Mouse (Mus musculus) spleen, adult 12 weeks (tissue): ENCODE measurements around the gene Trpc5.

ENCODE experiments used
- DNase-seq: peaks from one replicate; pipeline ENCODE4 v3.0.0; 2022; ENCODE audit warnings: low spot score

The Trpc5 gene

DNA sequence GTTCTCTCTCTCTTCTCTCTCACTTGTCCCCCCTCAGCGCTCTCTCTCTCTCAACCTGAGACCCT, at the start of gene Trpc5:
Gene Trpc5, minus strand, starts transcription at position 39 of the 65 bp plus-strand sequence.
- no peak for DNase-seq

DNA sequence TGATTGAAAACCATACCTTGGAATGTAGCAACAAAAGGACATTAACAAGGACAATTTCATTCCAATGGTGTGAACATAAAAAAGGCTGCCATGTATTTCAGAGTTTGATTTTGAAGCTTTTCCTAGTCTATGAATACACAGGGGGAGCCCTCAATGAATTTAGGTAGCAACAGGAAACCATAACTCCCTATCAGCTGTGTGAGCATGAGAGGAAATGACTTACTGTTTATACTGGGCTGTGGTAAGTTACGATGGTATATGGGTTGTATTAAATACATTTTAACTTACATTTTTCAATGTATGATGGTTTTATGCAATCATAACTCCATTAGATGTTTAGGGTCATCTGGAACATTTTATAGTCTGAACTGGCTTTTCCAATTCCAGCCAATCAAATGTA, 28.4 kb upstream of the Trpc5 start:
- DNase-seq, result no peak

DNA sequence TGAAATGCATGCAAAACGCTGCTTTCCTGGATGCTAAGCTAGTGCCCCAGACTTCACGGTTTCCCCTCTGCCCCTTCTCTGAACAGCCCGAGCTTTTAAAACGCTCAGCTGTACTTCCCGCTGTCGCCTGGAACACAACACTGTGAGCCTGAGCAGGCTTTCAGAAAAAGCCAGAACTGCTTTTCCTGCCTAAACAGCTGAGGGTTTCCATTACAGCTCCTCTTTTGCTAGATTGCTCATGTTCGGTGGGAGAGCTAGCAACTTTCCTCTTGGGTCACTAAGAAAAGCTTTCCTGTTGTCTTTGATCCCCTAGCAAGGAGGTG, 1.8 kb upstream of the Trpc5 start:
- no peak for DNase-seq

DNA sequence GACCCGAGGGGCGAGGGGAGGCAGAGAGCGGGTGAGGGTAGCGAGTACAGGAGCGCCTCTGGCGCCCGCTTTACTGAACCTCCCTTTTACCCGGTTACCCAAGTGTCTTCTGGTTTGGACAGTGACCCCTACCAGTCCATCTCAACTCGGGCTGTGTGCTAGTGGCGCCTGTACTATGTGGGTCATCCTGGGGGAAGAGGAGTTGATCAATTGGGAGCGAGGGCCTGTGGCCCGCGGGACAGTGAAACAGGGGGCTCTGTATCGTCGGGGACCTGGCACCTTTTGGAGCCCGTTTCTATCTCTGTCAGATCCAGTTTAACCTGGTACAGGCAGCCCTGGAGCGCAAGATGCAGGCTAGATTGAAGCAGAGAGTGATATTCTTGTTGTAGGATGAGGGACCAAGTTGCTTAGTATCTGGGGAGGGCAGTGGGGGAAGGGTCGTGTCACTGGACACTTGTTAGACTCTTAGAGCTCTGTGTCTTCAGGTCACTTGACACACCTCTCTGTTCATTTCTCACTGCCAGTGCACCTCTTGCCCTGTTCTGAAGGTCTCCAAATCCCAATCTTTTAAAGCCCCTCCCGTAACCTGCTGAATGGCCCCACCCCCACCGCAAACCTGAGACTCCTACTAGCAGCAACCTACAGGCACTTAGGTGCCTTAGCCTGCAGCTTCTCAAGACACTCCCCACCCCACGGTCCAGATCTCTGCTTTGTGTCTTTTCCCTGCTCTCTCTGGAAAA, 1.3 kb upstream of the Trpc5 start:
- DNase-seq, result no peak

DNA sequence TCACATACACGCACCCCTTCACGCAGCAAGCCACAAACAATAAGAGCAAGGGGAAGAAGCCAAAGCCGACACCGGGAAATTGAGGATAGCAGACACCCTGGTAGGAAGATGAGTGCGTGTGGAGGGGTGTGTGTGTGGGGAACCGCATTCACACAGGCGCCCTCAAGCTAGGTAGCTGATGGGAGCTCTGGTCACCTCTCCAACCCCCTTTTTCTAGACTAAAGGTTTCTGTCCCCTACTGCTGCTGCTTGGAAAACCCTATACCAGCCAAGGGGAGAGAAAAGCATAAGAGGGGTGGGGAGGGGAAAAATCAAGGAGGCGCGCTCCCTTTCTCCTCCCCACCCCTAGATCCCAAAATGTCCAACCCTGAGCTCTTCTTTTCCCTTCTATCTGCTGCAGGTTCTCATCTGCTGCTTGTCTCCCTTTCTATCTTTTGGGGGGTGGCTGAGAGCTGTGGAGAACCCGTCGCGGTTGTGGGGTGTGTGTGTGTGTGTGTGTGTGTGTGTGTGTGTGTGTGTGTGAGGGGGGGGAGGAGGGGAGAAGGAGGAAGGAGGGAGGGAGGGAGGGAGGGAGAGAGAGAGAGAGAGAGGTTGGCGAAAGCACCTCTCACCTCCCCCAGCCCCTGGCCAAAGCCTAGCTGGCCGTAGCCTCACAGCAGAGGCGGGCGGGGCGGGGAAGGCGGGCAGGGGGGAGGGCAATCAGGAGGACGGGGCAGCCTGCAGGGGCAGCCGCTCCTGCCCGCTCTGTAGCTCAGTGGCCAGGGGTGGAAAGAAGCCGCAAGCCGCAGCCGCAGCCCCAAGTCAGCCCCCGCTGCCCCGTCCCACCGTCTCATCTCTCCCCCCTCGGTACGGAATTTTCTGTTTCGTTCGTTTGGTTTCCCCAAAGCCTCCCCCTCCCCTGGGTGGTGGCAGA, 483 bp upstream of the Trpc5 start, which contains the start of gene Rtl4:
Gene Rtl4, plus strand, starts transcription at position 701 of the 912 bp plus-strand sequence.
- DNase-seq, result no peak

DNA sequence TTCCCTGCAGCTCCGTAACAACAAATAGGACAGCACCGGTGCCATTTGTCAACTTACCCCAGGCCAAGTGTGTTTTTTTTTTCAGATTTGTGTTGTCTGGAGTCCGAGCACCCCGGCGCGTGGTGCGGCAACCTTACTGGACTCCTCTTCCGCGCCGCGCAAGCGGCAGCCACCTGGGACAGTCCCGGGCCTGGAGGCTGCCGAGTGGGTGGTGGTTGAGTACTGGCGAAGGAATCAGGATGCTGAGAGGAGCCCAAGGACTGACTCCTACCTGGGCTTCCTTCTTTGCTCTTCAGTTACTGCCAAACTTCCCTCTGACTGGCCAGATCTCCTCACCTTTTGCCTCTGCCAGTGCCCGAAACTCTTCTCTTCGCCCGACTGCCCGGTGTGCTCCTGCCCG, 238 bp downstream of the Trpc5 start:
- DNase-seq, result no peak

DNA sequence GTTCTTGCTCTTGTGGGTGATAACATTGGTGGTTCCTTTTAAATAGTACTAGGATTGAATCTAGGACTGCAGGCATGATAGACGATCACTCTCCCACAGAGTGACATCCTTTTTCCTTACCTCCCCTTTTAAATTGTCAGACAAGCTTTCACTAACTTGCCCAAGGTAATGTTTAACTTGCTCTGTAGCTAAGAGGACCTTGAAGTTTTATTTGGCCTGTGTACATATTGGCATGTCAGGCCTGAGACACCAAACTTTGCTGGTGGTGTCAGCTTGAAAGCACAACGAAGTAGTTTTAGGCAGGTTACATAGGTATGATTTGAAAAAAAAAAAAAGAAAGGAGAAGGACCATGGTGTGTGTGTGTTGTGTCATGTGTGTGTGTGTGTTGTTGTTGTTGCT, 35.8 kb downstream of the Trpc5 start:
- DNase-seq, result no peak

DNA sequence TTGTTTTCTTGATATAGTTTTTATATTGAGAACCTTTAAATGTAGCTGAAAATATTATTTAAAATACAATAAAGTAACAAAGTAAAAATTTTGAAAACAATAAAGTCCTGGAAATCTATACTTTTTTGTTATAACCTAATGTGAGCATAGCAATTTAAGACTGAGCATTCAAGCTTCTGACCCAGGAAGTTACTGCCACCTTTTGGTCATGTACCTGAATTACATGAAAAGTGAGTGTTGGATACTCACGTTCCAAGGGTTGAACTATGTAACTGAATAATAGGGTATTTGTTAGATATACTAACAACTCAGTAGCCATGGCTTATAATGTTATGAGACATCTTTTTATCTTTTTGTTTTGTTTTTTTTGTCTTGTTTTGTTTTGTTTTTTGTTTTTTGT, 42.6 kb downstream of the Trpc5 start:
- no peak for DNase-seq

DNA sequence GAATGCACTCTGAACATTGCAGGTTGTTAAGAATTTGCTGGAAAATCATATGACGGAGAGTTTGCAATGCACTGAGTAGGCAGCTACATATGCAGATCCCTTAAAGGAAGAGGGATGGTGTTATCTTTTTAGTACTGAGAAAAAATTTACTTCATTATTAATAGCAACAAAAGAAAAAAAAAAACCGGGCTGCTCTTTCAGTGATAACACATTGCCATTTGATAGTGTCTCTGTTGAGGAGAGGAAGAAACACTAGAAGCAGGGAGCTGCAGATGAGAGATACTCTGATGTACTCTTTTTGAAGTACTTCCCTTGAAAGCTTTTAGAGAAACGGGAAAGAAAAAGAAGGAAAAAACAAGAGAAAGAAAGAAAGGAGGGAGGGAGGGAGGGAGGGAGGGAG, 43.2 kb downstream of the Trpc5 start:
- no peak for DNase-seq

DNA sequence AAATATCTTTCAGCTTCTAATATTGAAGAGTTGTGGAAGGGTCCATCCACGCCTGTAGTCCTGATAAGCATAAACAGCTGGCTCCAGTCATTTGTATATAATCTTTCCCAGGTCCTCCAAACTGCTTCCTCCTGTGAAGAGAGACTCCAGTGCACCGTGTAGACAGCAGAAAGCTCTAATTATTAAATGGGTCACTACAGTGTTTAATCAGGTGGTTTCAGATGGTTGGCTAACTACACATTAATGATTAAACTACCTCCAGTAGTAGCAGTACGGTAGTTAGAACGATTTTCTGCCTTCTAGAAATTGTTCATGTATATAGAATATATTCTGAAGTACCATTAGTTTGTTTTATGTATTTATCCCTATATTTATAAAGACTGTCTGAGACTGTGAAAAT, 75.2 kb downstream of the Trpc5 start:
- no peak for DNase-seq

DNA sequence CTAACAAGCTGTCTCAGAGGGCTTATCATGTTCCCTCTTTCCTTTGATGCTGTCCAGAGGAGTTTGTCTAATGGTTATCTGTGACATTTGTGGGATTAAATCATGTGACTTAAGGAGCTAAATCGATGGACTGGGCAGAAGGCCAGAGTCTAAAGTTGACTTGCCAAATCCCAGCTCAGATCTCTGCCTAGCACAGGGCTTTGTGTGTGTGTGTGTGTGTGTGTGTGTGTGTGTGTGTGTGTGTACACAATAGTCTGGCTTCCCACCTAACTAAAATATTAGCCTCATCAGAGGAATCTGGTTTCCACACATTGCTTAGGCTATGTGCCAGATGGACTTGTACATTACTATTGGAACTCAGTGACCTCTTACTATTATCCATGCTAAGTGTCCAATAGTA, 151.5 kb downstream of the Trpc5 start:
- DNase-seq, result no peak

DNA sequence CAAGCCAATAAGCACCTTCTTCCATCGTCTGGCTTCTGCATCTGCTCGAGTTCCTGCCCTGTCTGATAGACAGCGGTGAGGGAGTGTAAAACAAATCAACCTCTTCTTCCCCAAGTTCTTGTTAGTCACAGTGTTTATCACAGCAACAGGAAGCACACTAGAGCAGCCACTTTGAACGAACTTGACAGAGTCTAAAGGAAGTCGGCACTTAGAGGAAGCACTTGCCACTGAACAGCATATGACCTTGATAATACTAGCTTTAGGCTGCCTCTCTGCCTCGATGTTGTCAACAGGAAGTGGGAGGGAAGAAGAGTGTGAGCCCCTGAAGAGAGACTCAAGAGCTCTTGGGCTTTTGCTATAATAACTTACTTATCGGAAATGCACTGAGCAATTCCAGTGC, 161.9 kb downstream of the Trpc5 start:
- peak; percentile 1 for DNase-seq

DNA sequence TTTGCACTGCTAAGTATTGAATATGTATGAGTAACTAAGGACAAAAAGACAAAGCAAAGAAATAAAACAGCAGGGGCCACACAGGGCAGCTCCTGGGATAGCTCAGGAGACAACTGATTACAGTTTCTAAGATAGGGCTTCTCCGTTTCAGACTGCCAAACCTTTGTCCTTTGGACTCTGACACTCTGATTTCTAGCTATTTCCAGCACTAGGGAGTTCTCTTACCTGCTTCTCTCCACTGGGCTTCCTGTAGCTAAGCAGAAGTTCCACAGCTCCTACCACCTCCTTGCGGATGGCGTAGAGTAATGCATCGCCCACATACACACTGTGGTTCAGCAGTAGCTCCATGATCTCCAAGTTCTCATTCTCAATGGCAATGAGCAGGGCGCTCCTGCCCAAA, 164.7 kb downstream of the Trpc5 start:
- DNase-seq, result no peak

DNA sequence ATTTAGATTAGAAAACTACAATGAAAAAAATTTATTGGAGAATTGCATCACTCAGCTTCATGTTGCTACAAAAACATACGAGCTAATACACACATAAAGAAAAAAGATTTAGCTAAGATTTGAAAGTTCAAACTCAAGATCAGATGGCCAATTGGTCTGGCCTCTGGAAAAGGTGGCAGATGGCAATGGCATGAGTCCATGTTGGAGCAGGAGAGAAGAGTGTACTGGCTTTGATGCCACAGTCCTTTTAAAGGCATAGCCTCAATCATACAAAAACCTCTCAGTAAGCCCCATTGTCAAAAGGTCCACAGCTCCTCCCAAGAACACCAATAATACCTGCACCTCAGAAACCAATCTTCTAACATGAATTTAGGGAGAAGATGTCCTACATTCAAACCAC, 196.6 kb downstream of the Trpc5 start:
- no peak for DNase-seq

DNA sequence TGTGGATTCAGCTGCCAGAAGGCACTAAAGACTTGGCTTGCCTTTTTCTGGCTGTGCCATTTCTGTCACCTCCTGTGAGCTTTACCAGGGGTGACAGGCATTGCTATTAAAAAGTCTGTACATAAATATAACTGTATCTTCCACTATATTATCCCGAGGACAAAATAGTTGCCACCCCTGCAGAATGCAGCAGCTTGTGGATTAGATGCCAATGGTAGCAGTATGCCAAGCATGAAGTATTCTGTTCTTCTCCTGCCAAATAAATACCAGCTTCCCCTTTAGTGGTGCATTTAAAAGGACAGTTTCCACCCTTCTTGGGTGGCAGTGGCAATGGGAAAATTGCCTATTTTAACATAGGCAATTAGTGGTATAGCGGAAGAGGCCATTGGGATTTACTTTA, 223.6 kb downstream of the Trpc5 start:
- no peak for DNase-seq

DNA sequence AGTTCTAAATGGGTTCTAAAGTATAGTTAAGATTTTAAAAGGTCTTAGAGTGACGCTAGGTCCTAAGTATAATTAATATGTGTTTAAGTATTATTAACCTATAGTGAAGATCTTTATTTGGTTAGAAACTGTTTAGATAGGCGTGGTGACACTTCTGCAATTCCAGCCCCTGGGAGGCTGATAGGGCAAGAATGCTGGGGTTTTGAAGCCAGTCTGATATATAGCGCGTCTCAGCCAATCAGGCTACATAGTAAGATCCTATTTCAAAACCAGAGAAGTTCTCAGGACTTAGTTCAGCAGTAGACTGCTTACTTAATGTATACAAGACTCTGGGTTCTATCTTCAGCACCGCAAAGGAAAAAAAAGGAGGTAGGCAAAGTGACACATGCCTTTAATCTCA, 231.7 kb downstream of the Trpc5 start, which contains the start of gene Trpc5os:
Gene Trpc5os, plus strand, starts transcription at position 301 of the 400 bp plus-strand sequence.
- no peak for DNase-seq

DNA sequence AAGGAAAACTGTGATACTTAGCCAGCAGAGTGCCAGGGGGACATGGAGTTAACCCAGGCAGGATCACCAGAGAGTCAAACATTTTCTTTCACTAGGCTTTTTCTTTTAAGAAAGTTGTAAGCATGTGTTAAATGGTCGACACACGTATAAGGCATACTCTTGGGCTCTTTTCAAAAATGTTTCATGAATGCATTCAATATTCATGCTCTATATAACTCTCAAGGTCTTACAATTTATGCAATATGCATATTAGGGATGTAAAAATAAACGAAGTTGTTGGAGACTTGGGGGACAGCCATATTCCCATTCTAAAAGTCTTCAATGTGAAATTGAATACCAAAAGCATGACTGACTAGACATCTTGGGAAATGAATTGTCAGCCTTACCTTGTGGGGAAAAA, 264.1 kb downstream of the Trpc5 start:
- no peak for DNase-seq

DNA sequence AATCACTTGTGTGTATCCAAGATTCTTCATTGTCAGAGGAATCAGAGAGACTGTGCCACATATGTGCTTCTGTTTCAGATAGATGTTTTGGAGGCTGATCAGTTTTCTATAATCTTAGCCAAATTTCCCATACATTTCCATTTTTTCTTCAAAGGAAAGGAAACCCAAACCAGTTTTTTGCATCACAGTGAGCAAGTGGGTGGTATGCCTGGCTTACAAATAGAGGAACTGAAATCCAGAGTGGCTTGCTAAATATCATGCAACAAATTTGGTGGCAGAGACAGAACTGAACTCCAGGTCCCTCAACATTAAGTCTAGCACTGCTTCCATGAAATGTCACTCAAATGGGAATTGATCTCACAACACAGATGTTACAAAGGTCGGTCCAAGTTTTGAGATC, 266.9 kb downstream of the Trpc5 start:
- DNase-seq, result no peak

DNA sequence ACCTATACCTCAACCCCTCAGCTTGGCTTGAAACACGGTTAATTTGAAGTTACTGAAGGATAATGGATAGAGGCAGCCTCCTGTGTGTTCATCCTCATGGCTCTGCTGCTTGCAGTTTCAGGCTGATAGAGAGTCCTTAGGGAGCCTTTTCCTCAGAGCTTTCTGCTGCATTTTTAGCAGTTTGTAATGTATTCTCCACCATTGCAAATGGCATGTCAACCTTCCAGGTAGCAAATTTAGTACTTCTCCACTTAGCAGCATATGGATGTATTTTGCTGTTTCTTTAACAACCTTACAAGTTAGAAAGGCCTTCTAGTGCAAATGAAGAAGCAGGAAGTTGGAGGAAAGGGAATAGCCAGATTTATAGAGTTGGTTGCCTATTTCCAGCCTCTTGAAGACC, 267.7 kb downstream of the Trpc5 start:
- DNase-seq, result no peak

DNA sequence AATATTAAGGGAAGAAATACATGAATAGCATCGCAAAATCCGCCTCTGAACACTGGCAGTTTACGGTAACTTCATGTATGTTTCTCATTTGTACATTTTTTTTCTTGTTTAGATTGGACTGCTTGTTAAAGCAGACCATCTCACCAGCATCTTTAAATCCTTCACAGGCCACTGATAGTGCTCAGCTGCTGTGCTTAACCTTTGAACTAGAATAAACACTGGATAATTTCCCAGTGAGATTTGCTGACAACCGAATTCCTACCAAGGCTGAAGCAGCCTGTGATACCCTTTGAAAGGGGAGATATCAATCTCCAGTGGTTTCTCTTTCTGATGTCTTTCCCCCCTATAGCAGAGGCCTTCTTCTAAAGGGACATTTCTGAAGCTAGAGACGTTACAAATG, 279.9 kb downstream of the Trpc5 start:
- no peak for DNase-seq

DNA sequence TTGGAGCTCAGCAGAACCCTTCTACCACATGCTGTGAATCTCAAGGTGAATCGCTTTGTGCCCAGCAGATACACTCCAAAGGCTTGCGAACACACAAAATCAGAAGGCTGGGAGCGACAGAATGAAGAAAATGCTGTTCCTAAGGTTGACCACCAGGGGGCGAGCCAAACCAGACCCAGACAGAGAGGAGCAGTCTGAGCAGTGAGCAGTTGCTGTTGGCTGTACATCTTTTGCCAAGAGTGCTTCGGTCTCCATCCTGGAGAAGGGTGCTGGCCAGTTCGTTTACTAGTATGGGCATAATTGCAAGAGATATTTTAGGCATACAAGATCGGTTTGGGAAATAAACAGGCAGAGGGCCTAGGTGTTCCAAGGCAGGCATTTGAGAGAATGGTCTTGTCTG, 284.5 kb downstream of the Trpc5 start:
- DNase-seq, result peak; percentile 14

DNA sequence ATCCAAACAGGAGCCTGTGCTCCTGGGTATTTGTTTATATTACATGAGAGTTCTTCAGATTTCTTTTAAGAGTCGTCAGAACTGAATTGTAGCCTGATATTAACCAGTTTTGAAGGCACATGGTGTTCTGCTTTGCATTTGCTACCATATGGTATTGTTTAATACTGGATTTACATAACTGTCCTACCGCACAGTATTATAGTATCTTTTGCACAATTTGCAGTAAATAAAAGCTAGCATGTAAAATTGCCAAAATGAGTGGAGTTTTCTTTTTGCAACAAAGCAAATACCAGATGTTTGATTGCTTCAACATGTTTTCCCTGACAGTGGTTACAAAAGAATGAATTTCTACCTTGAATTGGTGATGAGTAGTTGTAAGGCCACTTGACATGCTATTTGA, 313.8 kb downstream of the Trpc5 start:
- DNase-seq, result no peak

DNA sequence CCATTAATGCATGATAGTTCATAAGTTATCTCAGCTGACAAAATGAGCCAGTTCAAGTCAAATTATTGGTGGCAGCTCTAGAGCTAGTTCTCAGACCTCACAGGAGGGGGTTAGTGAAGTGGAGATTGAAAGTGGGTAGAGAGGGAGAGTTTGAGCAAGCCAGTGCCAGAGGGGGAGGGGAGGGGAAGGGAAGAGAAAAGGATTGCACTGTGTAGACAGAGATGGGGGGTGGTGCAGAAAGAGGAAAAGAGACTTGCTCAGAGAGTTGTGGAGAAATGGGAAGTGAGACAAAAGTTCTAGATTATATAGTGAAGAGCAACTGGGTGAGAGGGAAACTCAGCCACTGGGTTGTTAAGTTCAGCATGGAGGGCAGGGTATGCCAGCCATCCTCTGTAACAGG, 349.6 kb downstream of the Trpc5 start:
- DNase-seq, result no peak

DNA sequence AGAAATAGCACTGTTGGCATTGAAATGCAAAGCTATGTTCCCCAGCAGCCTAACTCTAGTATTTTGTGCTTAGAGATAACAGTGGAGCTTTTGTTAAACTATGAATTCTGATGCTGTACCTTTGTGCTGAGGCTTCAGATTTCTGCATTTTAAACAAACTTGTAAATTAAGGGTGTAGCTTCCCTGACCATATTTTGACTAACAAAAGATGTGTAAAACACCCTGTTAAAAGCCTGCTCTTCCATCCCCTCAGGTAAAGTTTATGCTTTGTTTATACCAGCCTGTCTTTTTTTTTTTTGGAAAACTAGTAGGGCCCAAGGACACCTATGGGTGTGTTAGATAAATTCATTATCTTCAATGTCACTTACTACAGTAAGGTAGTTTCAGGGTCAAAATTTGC, 350.0 kb downstream of the Trpc5 start:
- DNase-seq, result no peak
